Mouse (Mus musculus) heart, adult 2 months (tissue): ENCODE measurements around the gene Ambp.

Source experiments
- CTCF ChIP-seq: fragments of 200-600 bp; IDR thresholded peaks from 2 replicates; pipeline ENCODE4 v1.8.1; 2022; ENCODE audit warnings: antibody characterized with exemption, mild to moderate bottlenecking, moderate library complexity
- EP300 ChIP-seq: fragments of 200-500 bp; IDR thresholded peaks from 2 replicates; pipeline ENCODE4 v1.6.1; 2011; ENCODE audit warnings: low read depth, low read length, control low read depth; ENCODE audit not compliant: insufficient read depth
- POLR2A ChIP-seq: fragments of 200-500 bp; IDR thresholded peaks from 2 replicates; pipeline ENCODE4 v1.6.1; 2011; ENCODE audit warnings: mild to moderate bottlenecking, low read depth, low read length, control low read depth; ENCODE audit not compliant: insufficient read depth

GRCm38 (mm10) chr4:63097603-63098002, 57.0 kb downstream of the Ambp start:
- no peak for TF ChIP-seq CTCF
- TF ChIP-seq POLR2A, result no peak
- no peak for TF ChIP-seq EP300
